Mouse (Mus musculus) lung, postnatal 0 days (tissue): ENCODE data around the gene Acer2.

Source experiments
- CTCF ChIP-seq: IDR thresholded peaks from 2 replicates; pipeline ENCODE4 v1.5.1; 2016; ENCODE audit warnings: antibody characterized with exemption, mild to moderate bottlenecking
- EP300 ChIP-seq: IDR thresholded peaks from 2 replicates; pipeline ENCODE4 v1.6.1; 2016; ENCODE audit warnings: antibody characterized with exemption, mild to moderate bottlenecking, control low read depth

GRCm38 (mm10) chr4:86926997-86927396 lies 52.8 kb downstream of the Acer2 start:
- TF ChIP-seq CTCF (no peak), EP300 (no peak)
